Mouse (Mus musculus) C2C12 (cell line): ENCODE data around the gene Tmed1. TPM values are rescaled to one million over a fixed set of nuclear protein-coding genes. Genes with fewer than 3 reads are reported as not detected.

Source experiments
- H3K27me3 ChIP-seq: one replicate; pipeline ENCODE4 v1.6.1; 2011; ENCODE audit not compliant: control insufficient read depth, insufficient read depth, insufficient read length
- H3K36me3 ChIP-seq: one replicate; pipeline ENCODE4 v1.6.1; 2011; ENCODE audit not compliant: control insufficient read depth, insufficient read depth
- H3K4me3 ChIP-seq: one replicate; pipeline ENCODE4 v1.5.1; 2011; ENCODE audit warnings: mild to moderate bottlenecking, control low read depth; ENCODE audit not compliant: poor library complexity, insufficient read depth, severe bottlenecking
- H3K79me2 ChIP-seq: one replicate; pipeline ENCODE4 v1.6.1; 2011; ENCODE audit not compliant: control insufficient read depth, insufficient read depth
- H3K79me3 ChIP-seq: one replicate; pipeline ENCODE4 v1.6.1; 2011; ENCODE audit warnings: low read depth, control low read depth
- H3ac ChIP-seq: one replicate; pipeline ENCODE3; 2011; ENCODE audit warnings: low read depth; ENCODE audit not compliant: control insufficient read depth, insufficient read length
- CEBPB ChIP-seq: IDR thresholded peaks from one replicate; pipeline ENCODE4 v1.6.1; 2011; ENCODE audit warnings: low read depth, mild to moderate bottlenecking, control low read depth, moderate library complexity
- CTCF ChIP-seq: IDR thresholded peaks from one replicate; pipeline ENCODE4 v1.5.1; 2011; ENCODE audit not compliant: control insufficient read depth, insufficient read depth, insufficient read length
- FOSL1 ChIP-seq: IDR thresholded peaks from one replicate; pipeline ENCODE4 v1.8.0; 2011; ENCODE audit warnings: mild to moderate bottlenecking, low read length; ENCODE audit not compliant: poor library complexity, insufficient read depth, severe bottlenecking
- MAX ChIP-seq: IDR thresholded peaks from one replicate; pipeline ENCODE4 v1.6.1; 2011; ENCODE audit warnings: mild to moderate bottlenecking, control low read depth
- MYOD1 ChIP-seq: IDR thresholded peaks from one replicate; pipeline ENCODE4 v1.6.1; 2011; ENCODE audit warnings: low read depth; ENCODE audit not compliant: control insufficient read depth, insufficient read length
- MYOG ChIP-seq: IDR thresholded peaks from one replicate; pipeline ENCODE4 v1.6.1; 2011; ENCODE audit not compliant: control insufficient read depth, insufficient read length; ENCODE audit errors: extremely low read depth
- USF1 ChIP-seq: IDR thresholded peaks from one replicate; pipeline ENCODE4 v1.6.1; 2011; ENCODE audit warnings: low read depth, mild to moderate bottlenecking, control low read depth, moderate library complexity
- long read RNA-seq, 2 experiments: library from polyadenylated mRNA; unstranded; transcript quantifications; one replicate each; pipeline ENCODE4 v2.0.0; 2019 to 2020
- polyA plus RNA-seq: library from polyadenylated mRNA; unstranded; fragments of >200 nt; fragmentation: generic; extraction: Trizol; gene quantifications from one replicate; pipeline ENCODE4 v1.2.1, GENCODE M21; 2012; ENCODE audit warnings: missing spikeins

The Tmed1 gene
- polyA plus RNA-seq: 100 TPM
- long read RNA-seq, experiment 1, transcript Tmed1-201 (4 exons, 1,378 nt): major isoform, 119 of 140 reads
- long read RNA-seq, experiment 1, partial matches to known transcripts: 3 of 140 reads
- long read RNA-seq, experiment 1, other reads (novel, unspliced or antisense): 11 of 140 reads
- long read RNA-seq, experiment 2, transcript Tmed1-201 (4 exons, 1,378 nt): major isoform, 225 of 237 reads
- long read RNA-seq, experiment 2, partial matches to known transcripts: 1 of 237 reads
- long read RNA-seq, experiment 2, other reads (novel, unspliced or antisense): 5 of 237 reads

DNA sequence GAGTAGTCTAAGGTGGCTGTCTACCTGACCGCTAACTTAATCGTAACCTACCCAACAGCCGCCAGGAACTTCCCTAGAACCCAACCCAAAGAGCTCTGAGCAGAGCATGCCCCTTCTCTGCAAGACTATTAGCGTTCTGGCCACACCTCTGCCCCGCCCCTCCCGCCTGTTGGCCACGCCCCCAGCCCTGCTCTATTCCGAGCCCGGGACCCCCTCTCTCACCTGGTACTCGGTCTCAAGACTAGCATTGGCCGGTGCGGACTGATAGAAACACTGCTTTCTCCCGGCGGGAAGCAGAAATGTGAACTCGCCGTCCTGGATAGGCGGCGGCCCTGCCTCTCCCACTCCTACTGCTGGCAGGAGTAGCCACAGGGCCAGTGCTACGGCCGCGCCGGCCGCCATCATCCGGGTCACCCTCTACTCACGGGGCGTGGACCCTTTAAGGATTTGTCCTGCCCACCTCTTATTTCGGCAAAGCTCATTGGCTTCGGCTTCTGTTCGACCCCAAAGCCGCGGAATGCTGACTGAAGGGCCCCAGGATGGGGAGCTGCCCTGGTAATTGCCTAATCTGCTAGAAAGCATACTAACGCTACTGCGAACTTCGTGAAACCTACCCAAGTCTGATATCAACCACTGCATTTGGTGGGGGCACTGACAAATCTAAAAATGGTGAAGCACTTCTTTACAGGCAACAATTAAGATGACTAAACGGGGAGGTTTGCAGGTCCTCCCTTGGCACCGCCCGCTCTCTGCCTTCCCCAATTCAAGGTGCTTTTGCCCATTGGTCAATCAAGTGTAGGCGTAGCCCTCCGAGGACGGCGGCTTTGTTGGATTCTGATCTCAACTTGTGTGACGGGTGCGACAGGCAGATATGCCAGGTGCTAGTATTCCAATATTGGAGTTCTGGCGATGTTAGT, at the start of gene Tmed1:
Gene Tmed1 (minus strand): TSS at position 481 of the 917 bp plus-strand sequence.
- Histone ChIP-seq H3K4me3 (peak within 1 kb of the TSS; percentile 53), H3K27me3 (no peaks in the 10 kb centered on the region), H3ac (peak within 1 kb of the TSS; percentile 83), H3K79me3 (peaks cover 8% of the 10 kb centered on the region), H3K36me3 (peaks cover 13% of the 10 kb centered on the region), H3K79me2 (peaks cover 17% of the 10 kb centered on the region)
- TF ChIP-seq MAX: peak; percentile 98
- TF ChIP-seq MYOD1: no peak
- no peak for TF ChIP-seq USF1
- TF ChIP-seq CEBPB: no peak
- TF ChIP-seq CTCF: no peak
- TF ChIP-seq FOSL1: no peak
- no peak for TF ChIP-seq MYOG

DNA sequence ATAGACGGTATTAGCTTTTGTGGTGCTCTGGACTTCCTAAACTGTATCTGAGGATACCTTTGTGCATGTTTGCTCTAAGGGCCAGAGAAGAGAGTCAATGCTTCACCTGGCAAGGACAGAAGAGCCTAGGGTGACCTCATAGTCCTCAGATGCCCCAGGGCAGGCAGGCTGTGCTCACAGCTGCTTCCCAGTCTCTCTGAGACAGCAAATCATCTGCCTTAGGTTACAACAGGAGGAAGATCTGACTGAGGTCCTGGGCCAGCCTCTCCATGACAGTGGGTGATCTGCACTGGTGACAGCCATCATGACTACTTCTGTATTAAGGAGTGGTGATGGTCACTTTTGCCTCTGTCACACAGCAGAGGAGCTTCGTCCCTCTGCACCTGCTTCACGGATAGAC, 49.1 kb upstream of the Tmed1 start:
- no peak for TF ChIP-seq FOSL1
- TF ChIP-seq CEBPB: no peak
- Histone ChIP-seq H3K4me3 (no peak overlapping the region), H3K79me2 (peaks cover 100% of the 10 kb centered on the region), H3K27me3 (no peaks in the 10 kb centered on the region), H3K79me3 (peaks cover 64% of the 10 kb centered on the region), H3K36me3 (peaks cover 24% of the 10 kb centered on the region), H3ac (no peak overlapping the region)

GRCm38 (mm10) chr9:21558366-21558765, 48.3 kb upstream of the Tmed1 start:
- TF ChIP-seq MYOD1: no peak
- no peak for TF ChIP-seq USF1
- no peak for TF ChIP-seq CEBPB
- no peak for TF ChIP-seq MYOG
- TF ChIP-seq CTCF: no peak
- no peak for TF ChIP-seq FOSL1
- TF ChIP-seq MAX: no peak
- Histone ChIP-seq H3K4me3 (no peak overlapping the region), H3ac (no peak overlapping the region), H3K79me2 (peaks cover 100% of the 10 kb centered on the region), H3K27me3 (no peaks in the 10 kb centered on the region), H3K36me3 (peaks cover 26% of the 10 kb centered on the region), H3K79me3 (peaks cover 68% of the 10 kb centered on the region)

- Histone ChIP-seq H3K27me3 (no peaks in the 10 kb centered on the region), H3K36me3 (peaks cover 26% of the 10 kb centered on the region), H3ac (no peak overlapping the region), H3K4me3 (no peak overlapping the region), H3K79me2 (peaks cover 100% of the 10 kb centered on the region), H3K79me3 (peaks cover 72% of the 10 kb centered on the region)
- no peak for TF ChIP-seq CEBPB
- TF ChIP-seq MYOD1: no peak
- TF ChIP-seq FOSL1: no peak
- no peak for TF ChIP-seq USF1
- no peak for TF ChIP-seq MYOG
- no peak for TF ChIP-seq MAX
- TF ChIP-seq CTCF: no peak
Measured at GRCm38 (mm10) chr9:21557556-21557955, 47.5 kb upstream of the Tmed1 start.

DNA sequence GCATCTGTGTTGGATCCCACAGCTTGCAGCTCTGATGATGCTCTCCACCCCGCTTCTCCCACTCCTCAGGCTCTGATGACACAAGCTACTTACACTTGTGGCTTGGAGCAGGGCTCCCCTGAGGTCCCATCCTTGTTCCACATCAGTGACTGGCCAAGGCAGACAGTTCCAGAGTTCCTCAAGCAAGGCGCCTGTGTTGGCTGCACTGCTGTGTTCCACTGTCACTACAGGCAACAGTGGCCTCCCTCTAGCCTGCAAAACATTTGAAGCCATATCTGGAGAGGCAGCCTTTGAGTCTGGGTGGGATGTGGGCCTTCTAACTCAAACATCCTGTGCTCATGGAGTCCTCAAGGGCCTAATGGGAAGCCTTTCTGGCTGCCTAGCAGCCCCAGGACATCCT, 46.9 kb upstream of the Tmed1 start:
- peaks cover 72% of the 10 kb centered on the region for H3K79me3 ChIP-seq
- peaks cover 26% of the 10 kb centered on the region for H3K36me3 ChIP-seq
- TF ChIP-seq CTCF (no peak), CEBPB (no peak), USF1 (no peak), MYOD1 (no peak), MAX (no peak), FOSL1 (no peak), MYOG (no peak)
- no peak overlapping the region for H3ac ChIP-seq
- H3K4me3 ChIP-seq: no peak overlapping the region
- no peaks in the 10 kb centered on the region for H3K27me3 ChIP-seq
- peaks cover 100% of the 10 kb centered on the region for H3K79me2 ChIP-seq
